Mouse (Mus musculus) limb, embryonic 14.5 days (tissue): ENCODE measurements at regions not wholly inside any gene's neighbourhood (a gene's known extent, or its start where the extent isn't known, plus 50 kb on each side); places are given as distances from the start of the nearest gene placed in this dataset.

Experiments
- ATAC-seq: fragments of 200-750 bp; cut with Nextera tagmentation; 2 replicates; pipeline ENCODE4 v1.8.0; 2017; ENCODE audit warnings: low read depth, moderate number of reproducible peaks, moderate TSS enrichment; ENCODE audit not compliant: low FRiP score
- DNase-seq: peaks from one replicate; pipeline ENCODE4 v3.0.0-alpha.2; 2015; ENCODE audit warnings: low spot score
- H3K27ac ChIP-seq: fragments of 300-500 bp; sonication (generic); replicated peaks from 2 replicates; pipeline ENCODE4 v1.5.1; 2014; ENCODE audit warnings: low read depth, mild to moderate bottlenecking, low read length, moderate library complexity, mixed read lengths
- H3K27me3 ChIP-seq: fragments of 300-500 bp; sonication (generic); 2 replicates; pipeline ENCODE4 v1.6.1; 2014; ENCODE audit warnings: low read length, mixed read lengths; ENCODE audit not compliant: control insufficient read depth, insufficient read depth
- H3K36me3 ChIP-seq: fragments of 300-500 bp; sonication (generic); 2 replicates; pipeline ENCODE4 v1.6.1; 2014; ENCODE audit warnings: mild to moderate bottlenecking, low read length, moderate library complexity, mixed read lengths; ENCODE audit not compliant: control insufficient read depth, insufficient read depth
- H3K4me1 ChIP-seq: fragments of 300-500 bp; sonication (generic); 2 replicates; pipeline ENCODE4 v1.6.1; 2014; ENCODE audit warnings: antibody characterized with exemption, low read length, mixed read lengths; ENCODE audit not compliant: control insufficient read depth, insufficient read depth
- H3K4me2 ChIP-seq: fragments of 300-500 bp; sonication (generic); replicated peaks from 2 replicates; pipeline ENCODE4 v1.6.1; 2014; ENCODE audit warnings: low read depth, mild to moderate bottlenecking, low read length, moderate library complexity; ENCODE audit not compliant: severe bottlenecking
- H3K4me3 ChIP-seq: fragments of 300-500 bp; sonication (generic); replicated peaks from 2 replicates; pipeline ENCODE4 v1.5.1; 2014; ENCODE audit warnings: low read length
- H3K9ac ChIP-seq: fragments of 300-500 bp; sonication (generic); 2 replicates; pipeline ENCODE4 v1.6.1; 2014; ENCODE audit warnings: mild to moderate bottlenecking, low read depth, low read length, moderate library complexity; ENCODE audit not compliant: severe bottlenecking
- H3K9me3 ChIP-seq: fragments of 300-500 bp; sonication (generic); 2 replicates; pipeline ENCODE4 v1.6.1; 2016; ENCODE audit warnings: low read length; ENCODE audit not compliant: control insufficient read depth
- POLR2A ChIP-seq: fragments of 200-500 bp; IDR thresholded peaks from 2 replicates; pipeline ENCODE4 v1.8.0; 2012; ENCODE audit warnings: inconsistent platforms, mild to moderate bottlenecking, moderate library complexity, borderline replicate concordance; ENCODE audit not compliant: insufficient read depth, insufficient read length; ENCODE audit errors: extremely low read depth
- WGBS: fragments of 180-500 bp; shearing (Covaris S2); extraction: QIAGEN DNeasy Blood & Tissue Kit; methylation state at CpG from one replicate; pipeline ENCODE4 v1.1.7; 2014; 5-methylcytosine and 5-hydroxymethylcytosine counted together

DNA sequence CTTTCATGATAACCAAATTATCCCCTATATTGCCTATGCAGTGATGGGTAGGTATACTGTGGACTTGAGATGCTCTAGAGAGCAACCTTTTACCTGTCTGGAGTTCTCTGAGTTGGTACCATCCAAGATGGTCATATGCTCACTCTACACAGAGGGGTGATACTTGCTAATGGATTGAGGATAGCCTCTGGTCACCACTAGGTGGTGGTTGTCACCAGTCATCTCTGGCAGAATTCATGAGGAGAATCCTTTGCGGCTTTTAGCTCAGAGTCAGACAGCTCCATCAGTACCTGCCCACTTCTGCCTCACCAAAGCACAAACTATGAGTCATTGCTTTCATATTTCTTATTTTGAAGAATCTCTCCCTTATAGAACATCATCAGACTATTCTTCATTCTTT lies 500.9 kb upstream of the Impad1 start:
- Histone ChIP-seq H3K27me3 (no peaks in the 10 kb centered on the region), H3K9me3 (no peaks in the 10 kb centered on the region), H3K27ac (no peak overlapping the region), H3K4me3 (no peak overlapping the region), H3K4me1 (no peaks in the 10 kb centered on the region), H3K4me2 (no peak overlapping the region), H3K9ac (no peak overlapping the region), H3K36me3 (no peaks in the 10 kb centered on the region)
- DNase-seq (no peak), ATAC-seq (no peak)
- WGBS, result 91% methylated on average over 1 of the region's 1 CpGs
- no peak for TF ChIP-seq POLR2A

GRCm38 (mm10) chr4:5276113-5276512 lies 483.0 kb upstream of the Impad1 start:
- no peak overlapping the region for H3K9ac ChIP-seq
- H3K4me2 ChIP-seq, result no peak overlapping the region
- H3K36me3 ChIP-seq, result no peaks in the 10 kb centered on the region
- DNase-seq (no peak), ATAC-seq (no peak)
- 65% methylated on average over 1 of the region's 1 CpGs for WGBS
- no peaks in the 10 kb centered on the region for H3K27me3 ChIP-seq
- no peak overlapping the region for H3K27ac ChIP-seq
- no peaks in the 10 kb centered on the region for H3K4me1 ChIP-seq
- H3K4me3 ChIP-seq, result no peak overlapping the region
- H3K9me3 ChIP-seq, result no peaks in the 10 kb centered on the region
- TF ChIP-seq POLR2A, result no peak
